Mouse (Mus musculus): ENCODE measurements around the gene Nfyc.

DNA sequence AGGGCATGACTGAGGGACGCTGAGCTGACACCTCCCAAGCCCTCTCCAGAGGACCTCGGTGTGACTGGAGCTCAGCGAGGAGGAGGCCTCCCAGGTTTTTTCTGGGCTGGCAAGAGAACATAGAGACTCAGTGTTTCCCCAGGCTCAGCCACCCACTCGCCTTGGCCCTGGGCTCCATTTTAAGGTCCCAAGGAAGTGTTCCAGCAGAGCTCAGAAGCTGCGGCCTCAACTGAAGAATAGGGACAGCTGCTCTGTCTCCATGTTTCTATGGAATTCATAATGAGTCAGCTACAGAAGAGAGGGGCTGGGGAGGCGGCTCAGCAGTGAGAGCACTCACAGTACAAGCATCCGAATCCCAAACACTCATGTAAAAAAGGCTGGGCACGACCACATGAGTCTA is 113.8 kb downstream of the Nfyc start:
- TF ChIP-seq POLR2A (IDR thresholded peaks at IDR 0.05; ENCODE audit: borderline replicate concordance, control insufficient read depth, low read depth, low read length) (no peak), CTCF (IDR thresholded peaks at IDR 0.05; ENCODE audit: control insufficient read depth, insufficient read depth, low read length) (no peak)

Data from bone marrow, adult 2 months (tissue).